Mouse (Mus musculus): Measurements from ENCODE around the gene Kif2a.
"Not testable (repeated sequence)": the region's sequence is repeated elsewhere in the genome, so short reads cannot be mapped to it uniquely, and the experiment has no call there.

Kif2a gene

DNA sequence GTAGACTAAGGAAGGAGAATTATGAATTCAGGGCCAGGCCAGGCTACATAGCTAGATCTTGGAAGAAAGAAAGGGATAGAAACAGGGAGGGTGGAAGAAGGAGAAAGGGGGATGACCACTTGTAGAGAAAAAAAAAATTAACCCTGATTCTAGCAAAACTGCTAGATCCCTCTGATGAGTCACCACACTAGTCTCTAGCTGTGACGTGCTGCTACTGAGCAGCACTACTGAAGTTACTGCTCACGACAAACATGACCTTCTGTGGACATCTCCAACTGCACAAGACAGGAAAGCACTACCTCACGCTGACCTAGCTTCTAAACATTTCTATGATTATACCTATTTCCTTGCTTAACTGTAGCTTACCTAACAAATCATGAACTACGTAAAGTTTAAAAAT is 93.6 kb downstream of the Kif2a start:
- DNase-seq, result no peak

DNA sequence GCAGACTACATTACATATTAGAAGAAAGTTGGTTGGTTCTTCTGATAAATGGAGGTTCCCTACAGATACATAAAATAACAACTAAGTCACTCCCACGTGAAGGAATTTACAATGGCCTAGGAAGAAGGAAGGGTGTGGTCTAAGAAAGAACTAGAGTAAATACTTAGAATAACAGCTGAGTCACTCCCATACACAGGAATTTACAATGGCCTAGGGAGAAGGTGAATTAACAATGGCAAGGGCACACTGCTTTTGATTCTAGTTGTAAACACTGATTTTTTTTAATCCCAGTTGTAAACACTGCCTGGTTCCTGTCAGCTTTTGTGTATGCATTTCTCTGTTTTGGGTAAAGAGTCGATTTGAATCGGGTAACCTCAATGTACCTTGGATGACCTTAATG is 96.0 kb downstream of the Kif2a start:
- not testable (repeated sequence) for DNase-seq

DNA sequence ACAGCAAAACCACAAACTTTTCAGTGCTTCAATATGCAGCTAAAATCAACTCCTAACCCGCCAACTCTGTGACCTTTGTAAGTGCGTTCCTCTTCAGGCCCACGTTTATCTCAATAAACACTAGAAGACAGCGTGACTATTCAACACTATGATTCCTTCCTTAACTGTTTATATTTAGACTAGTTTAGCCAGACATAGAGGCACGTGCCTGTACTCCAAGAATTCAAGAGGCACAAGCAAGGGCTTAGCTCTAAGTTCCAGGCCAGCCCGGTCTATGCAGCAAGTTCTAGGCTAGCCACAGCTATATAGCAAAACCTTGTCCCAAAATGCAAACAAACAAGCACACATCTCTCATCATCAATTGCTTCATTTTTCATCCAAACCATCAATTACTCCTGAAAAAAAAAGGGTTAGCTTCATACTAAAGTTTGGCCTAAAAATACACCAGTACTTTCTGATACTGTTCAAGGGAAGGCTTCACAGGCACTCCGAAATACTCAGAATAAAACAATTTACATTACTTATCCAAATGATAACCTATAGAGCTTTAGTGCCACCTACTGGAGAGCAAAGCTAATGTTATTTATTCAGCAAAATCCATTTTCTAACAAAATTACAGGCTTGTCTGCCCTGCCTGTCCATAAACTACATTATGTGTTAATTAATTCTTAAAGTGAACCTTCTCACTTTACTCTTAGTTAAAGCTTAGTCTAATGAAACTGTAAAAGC is 103.4 kb downstream of the Kif2a start:
- no peak for DNase-seq

DNA sequence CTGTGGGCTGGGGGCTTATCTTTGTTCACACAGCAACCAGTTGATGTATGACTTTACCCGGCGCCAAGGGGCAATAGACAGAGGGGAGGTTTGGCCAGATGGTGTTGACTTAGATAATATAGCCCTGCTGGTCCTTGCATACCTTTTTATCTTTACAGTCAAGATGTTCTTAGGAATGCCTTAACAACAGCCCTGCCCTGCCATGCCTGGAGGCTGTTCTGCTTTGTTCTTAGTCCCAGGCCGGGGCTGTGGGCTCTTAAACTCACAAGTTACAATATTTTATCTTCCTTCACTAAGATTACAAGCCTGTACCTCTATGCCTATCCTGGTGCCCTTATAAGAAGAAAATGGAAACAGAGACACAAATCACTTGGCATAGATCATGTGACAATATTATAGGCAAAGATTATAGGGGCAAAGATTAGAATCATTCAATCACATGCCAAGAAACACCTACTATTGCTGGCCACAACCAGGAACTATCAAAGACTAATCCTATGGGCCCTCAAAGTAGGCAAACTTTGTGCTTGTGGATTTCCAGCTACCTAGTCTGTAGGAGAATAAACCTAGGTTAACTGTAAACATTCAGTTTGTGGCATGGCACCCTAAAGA is 108.7 kb downstream of the Kif2a start:
- DNase-seq, result no peak

DNA sequence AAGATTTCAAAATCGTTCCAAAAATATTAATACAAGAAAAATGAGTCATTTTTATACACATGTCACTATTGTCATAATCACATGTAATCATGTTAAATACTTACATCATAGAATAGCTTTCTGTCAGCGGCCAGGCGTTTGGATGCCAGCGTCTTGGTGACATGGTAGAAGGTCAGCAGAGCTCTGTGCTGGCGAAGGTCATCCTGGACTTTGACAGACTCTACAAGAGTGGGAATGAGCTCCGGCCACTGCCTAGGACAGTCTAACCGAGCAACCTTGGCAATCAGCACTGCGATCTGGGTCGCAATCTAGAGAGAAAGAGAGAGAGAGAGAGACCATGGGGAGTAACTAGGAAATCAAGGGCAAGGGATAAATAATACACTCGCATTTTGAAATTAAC is 111.8 kb downstream of the Kif2a start:
- DNase-seq, result no peak
